Mouse (Mus musculus) limb, embryonic 14.5 days (tissue): Measurements from ENCODE around the gene Krt14. TPM values are rescaled to one million over a fixed set of nuclear protein-coding genes. Genes with fewer than 3 reads are reported as not detected.

Experiments
- ATAC-seq: fragments of 200-750 bp; cut with Nextera tagmentation; 2 replicates; pipeline ENCODE4 v1.8.0; 2017; ENCODE audit warnings: low read depth, moderate number of reproducible peaks, moderate TSS enrichment; ENCODE audit not compliant: low FRiP score
- DNase-seq: peaks from one replicate; pipeline ENCODE4 v3.0.0-alpha.2; 2015; ENCODE audit warnings: low spot score
- H3K27ac ChIP-seq: fragments of 300-500 bp; sonication (generic); replicated peaks from 2 replicates; pipeline ENCODE4 v1.5.1; 2014; ENCODE audit warnings: low read depth, mild to moderate bottlenecking, low read length, moderate library complexity, mixed read lengths
- H3K27me3 ChIP-seq: fragments of 300-500 bp; sonication (generic); 2 replicates; pipeline ENCODE4 v1.6.1; 2014; ENCODE audit warnings: low read length, mixed read lengths; ENCODE audit not compliant: control insufficient read depth, insufficient read depth
- H3K36me3 ChIP-seq: fragments of 300-500 bp; sonication (generic); 2 replicates; pipeline ENCODE4 v1.6.1; 2014; ENCODE audit warnings: mild to moderate bottlenecking, low read length, moderate library complexity, mixed read lengths; ENCODE audit not compliant: control insufficient read depth, insufficient read depth
- H3K4me1 ChIP-seq: fragments of 300-500 bp; sonication (generic); 2 replicates; pipeline ENCODE4 v1.6.1; 2014; ENCODE audit warnings: antibody characterized with exemption, low read length, mixed read lengths; ENCODE audit not compliant: control insufficient read depth, insufficient read depth
- H3K4me2 ChIP-seq: fragments of 300-500 bp; sonication (generic); replicated peaks from 2 replicates; pipeline ENCODE4 v1.6.1; 2014; ENCODE audit warnings: low read depth, mild to moderate bottlenecking, low read length, moderate library complexity; ENCODE audit not compliant: severe bottlenecking
- H3K4me3 ChIP-seq: fragments of 300-500 bp; sonication (generic); replicated peaks from 2 replicates; pipeline ENCODE4 v1.5.1; 2014; ENCODE audit warnings: low read length
- H3K9ac ChIP-seq: fragments of 300-500 bp; sonication (generic); 2 replicates; pipeline ENCODE4 v1.6.1; 2014; ENCODE audit warnings: mild to moderate bottlenecking, low read depth, low read length, moderate library complexity; ENCODE audit not compliant: severe bottlenecking
- H3K9me3 ChIP-seq: fragments of 300-500 bp; sonication (generic); 2 replicates; pipeline ENCODE4 v1.6.1; 2016; ENCODE audit warnings: low read length; ENCODE audit not compliant: control insufficient read depth
- POLR2A ChIP-seq: fragments of 200-500 bp; IDR thresholded peaks from 2 replicates; pipeline ENCODE4 v1.8.0; 2012; ENCODE audit warnings: inconsistent platforms, mild to moderate bottlenecking, moderate library complexity, borderline replicate concordance; ENCODE audit not compliant: insufficient read depth, insufficient read length; ENCODE audit errors: extremely low read depth
- WGBS: fragments of 180-500 bp; shearing (Covaris S2); extraction: QIAGEN DNeasy Blood & Tissue Kit; methylation state at CpG from one replicate; pipeline ENCODE4 v1.1.7; 2014; 5-methylcytosine and 5-hydroxymethylcytosine counted together
- polyA plus RNA-seq, 2 experiments: library from polyadenylated mRNA; depleted of rRNA in 1 of 2; stranded (reverse) in 1 of 2; unstranded in 1 of 2; fragments of >200 nt; fragmentation: Nextera tagmentation in 1 of 2; extraction: Ambion mirVana in 1 of 2; gene quantifications; 2 replicates each; pipeline versions ENCODE4 v1.2.1 to v1.2.3; 2012 to 2014

Krt14 gene
- polyA plus RNA-seq, 2 experiments = 293 to 495 TPM

GRCm38 (mm10) chr11:100198666-100199065 lies 8.7 kb downstream of the Krt14 start:
- Histone ChIP-seq H3K4me1 (no peaks in the 10 kb centered on the region), H3K27me3 (no peaks in the 10 kb centered on the region), H3K9me3 (no peaks in the 10 kb centered on the region), H3K4me2 (no peak overlapping the region), H3K27ac (no peak overlapping the region), H3K4me3 (no peak overlapping the region), H3K9ac (no peak overlapping the region), H3K36me3 (no peaks in the 10 kb centered on the region)
- no peak for ATAC-seq
- TF ChIP-seq POLR2A = no peak
- no peak for DNase-seq
- 80% methylated on average over 4 of the region's 4 CpGs for WGBS

DNA sequence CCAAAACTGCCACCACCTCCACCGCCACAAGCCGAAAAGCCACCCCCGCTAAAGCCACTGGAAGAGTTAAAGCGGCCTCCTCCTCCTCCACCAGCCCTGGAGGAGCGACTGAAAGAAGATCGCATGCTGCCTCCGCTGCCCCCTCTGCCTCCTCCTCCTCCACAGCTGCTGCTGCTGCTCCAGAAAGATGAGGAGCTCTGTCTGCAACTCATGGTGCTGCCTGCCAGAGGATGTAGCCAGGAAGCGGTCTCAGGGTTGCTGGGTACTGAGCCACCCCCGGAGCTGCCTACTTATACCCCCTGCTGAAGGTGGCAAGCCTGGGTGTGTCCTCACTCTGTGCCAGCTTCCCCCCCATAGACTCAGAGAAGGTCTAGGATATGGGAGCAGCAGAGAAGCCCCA lies 14.4 kb downstream of the Krt14 start, which contains the start of gene Krt9:
Gene Krt9 (minus strand): TSS at position 255 of the 400 bp plus-strand sequence.
- Histone ChIP-seq H3K9ac (no peak within 1 kb of the TSS), H3K27ac (no peak within 1 kb of the TSS), H3K4me2 (no peak within 1 kb of the TSS), H3K4me1 (no peaks in the 10 kb centered on the region), H3K9me3 (no peaks in the 10 kb centered on the region), H3K27me3 (no peaks in the 10 kb centered on the region), H3K4me3 (no peak within 1 kb of the TSS), H3K36me3 (no peaks in the 10 kb centered on the region)
- no peak for DNase-seq
- TF ChIP-seq POLR2A = no peak
- no peak for ATAC-seq
- 37% methylated on average over 9 of the region's 9 CpGs for WGBS

DNA sequence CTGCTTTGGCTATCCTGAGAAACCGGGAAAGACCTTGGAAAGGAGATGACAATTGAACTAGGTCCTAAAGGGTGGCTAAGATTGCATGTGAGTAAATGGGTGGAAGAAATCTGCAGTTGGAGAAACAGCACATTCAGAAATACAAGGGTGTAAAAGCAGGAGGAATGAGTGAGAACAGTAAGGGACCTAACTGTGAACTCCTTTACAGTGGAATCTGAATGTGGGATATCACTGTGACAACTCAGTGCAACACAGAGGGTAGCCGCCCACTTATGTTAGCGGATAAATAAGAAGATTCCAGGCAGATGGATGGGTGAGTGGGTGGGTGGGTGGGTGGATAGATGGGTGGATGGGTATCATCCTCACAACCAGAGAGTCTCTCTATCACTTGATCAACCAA lies 15.5 kb downstream of the Krt14 start:
- Histone ChIP-seq H3K4me3 (no peak overlapping the region), H3K27ac (no peak overlapping the region), H3K27me3 (no peaks in the 10 kb centered on the region), H3K9me3 (no peaks in the 10 kb centered on the region), H3K4me2 (no peak overlapping the region), H3K4me1 (no peaks in the 10 kb centered on the region), H3K36me3 (no peaks in the 10 kb centered on the region), H3K9ac (no peak overlapping the region)
- ATAC-seq (no peak), DNase-seq (no peak)
- TF ChIP-seq POLR2A = no peak
- WGBS = 93% methylated on average over 3 of the region's 3 CpGs

DNA sequence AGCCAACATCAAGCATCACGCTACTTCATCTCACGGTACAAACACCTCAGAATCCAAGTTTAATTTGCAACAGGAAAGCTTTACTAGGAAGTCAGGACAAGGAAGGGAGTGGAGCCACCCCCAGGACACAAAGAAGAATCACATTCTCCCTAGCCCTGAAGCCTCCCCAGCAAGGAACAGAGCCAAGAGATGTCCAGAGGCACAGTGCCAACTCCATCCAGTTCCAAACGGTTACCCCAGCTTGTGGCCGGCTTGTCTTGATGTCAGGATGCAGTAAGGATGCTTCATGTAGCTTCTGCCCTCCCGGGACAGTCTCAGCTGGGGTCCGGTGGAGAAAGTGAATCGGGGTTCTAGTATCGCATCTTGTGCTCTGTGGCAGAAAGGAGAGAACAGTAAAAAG lies 20.6 kb downstream of the Krt14 start:
- Histone ChIP-seq H3K9me3 (no peaks in the 10 kb centered on the region), H3K9ac (no peak overlapping the region), H3K36me3 (no peaks in the 10 kb centered on the region), H3K4me3 (no peak overlapping the region), H3K27ac (no peak overlapping the region), H3K27me3 (no peaks in the 10 kb centered on the region), H3K4me2 (no peak overlapping the region), H3K4me1 (no peaks in the 10 kb centered on the region)
- TF ChIP-seq POLR2A = no peak
- WGBS = 83% methylated on average over 8 of the region's 8 CpGs
- no peak for DNase-seq
- ATAC-seq = no peak

DNA sequence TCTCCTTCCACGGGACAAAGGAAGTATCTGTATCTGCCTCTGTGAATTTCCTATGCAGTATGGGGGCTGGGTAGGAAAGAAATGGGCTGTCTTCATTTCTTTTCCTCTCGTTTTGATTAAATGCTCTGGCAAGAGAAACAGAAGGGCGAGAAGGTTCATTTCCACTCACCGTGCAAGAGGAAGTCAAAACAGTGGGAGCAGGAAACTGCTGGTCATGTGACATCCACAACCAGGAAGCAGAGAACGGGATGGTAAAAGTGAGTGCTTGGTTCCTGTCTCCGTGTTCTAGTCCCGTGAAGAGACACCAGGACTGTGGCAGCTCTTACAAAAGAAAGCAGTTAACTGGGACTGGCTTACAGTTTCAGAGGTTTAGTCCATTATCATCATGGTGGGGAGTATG lies 25.6 kb downstream of the Krt14 start:
- no peak overlapping the region for H3K4me2 ChIP-seq
- no peak for ATAC-seq
- WGBS = 82% methylated on average over 7 of the region's 7 CpGs

GRCm38 (mm10) chr11:100179260-100179659 lies 28.1 kb downstream of the Krt14 start:
- Histone ChIP-seq H3K4me3 (no peak overlapping the region), H3K9ac (no peak overlapping the region), H3K4me1 (no peaks in the 10 kb centered on the region), H3K36me3 (no peaks in the 10 kb centered on the region), H3K4me2 (no peak overlapping the region), H3K9me3 (no peaks in the 10 kb centered on the region), H3K27ac (no peak overlapping the region), H3K27me3 (no peaks in the 10 kb centered on the region)
- WGBS = 70% methylated on average over 3 of the region's 3 CpGs
- DNase-seq (no peak), ATAC-seq (no peak)
- no peak for TF ChIP-seq POLR2A

More for the DNA sequence above, 25.6 kb downstream of the Krt14 start:
- Histone ChIP-seq H3K4me3 (no peak overlapping the region), H3K9ac (no peak overlapping the region), H3K36me3 (no peaks in the 10 kb centered on the region), H3K9me3 (no peaks in the 10 kb centered on the region), H3K4me1 (no peaks in the 10 kb centered on the region), H3K27ac (no peak overlapping the region), H3K27me3 (no peaks in the 10 kb centered on the region)
- DNase-seq = no peak
- TF ChIP-seq POLR2A = no peak
